Mouse (Mus musculus): Measurements from ENCODE around the gene Gm9833.
"Not testable (repeated sequence)": the region's sequence is repeated elsewhere in the genome, so short reads cannot be mapped to it uniquely, and the experiment has no call there.

The Gm9833 gene

GRCm38 (mm10) chr3:10087994-10088393 is at the start of gene Gm9833:
Gene Gm9833 (plus strand): TSS chr3:10088110.
- DNase-seq (ENCODE audit: low spot score in 2 of 2): not testable (repeated sequence)

DNA sequence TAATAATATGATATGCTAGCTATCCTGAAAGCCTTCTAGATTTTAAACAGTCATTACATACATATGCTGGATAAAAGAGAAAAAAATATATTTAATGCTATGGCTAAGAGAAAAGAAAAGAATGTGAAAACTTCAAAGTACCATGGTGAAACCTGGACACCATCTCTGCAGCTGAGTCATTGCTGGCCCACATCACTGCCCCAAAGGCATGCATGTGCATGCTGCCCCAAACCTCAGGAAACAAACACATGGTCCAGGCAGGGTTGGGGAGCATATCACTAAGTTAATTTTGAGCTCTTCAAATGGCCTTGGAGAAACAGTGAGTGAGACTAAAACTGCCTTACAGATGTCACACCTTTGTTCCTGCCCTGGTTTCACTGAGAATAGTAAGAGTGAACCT is 17.8 kb upstream of the Gm9833 start:
- no peak for DNase-seq (ENCODE audit: low spot score in 2 of 2)

GRCm38 (mm10) chr3:10075826-10076225 is 12.1 kb upstream of the Gm9833 start:
- no peak for DNase-seq (ENCODE audit: low spot score in 2 of 2)

- DNase-seq (ENCODE audit: low spot score in 2 of 2): no peak
These were observed 10.6 kb upstream of the Gm9833 start for GRCm38 (mm10) chr3:10077096-10077841.

GRCm38 (mm10) chr3:10078113-10078512 is 9.8 kb upstream of the Gm9833 start:
- no peak for DNase-seq (ENCODE audit: low spot score in 2 of 2)

DNA sequence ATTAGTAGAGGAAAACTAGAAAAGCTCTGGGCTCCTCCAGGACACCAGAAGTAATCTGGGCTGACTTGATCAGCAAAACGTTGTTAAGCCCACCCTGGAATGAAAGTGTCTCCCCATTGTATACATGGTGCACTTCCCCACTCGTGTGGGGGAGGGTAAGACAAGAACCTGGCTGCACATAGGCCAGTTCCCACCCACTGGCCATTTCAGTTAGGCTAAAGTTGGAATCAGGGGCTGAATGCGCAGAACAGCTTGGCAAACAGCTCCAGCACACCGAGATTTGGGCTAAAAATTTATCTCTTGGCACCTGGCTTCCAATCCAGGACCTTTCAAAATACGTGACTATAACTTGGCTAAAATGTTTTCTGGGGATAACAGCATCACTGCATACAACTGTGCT is 6.6 kb upstream of the Gm9833 start:
- no peak for DNase-seq (ENCODE audit: low spot score in 2 of 2)

DNA sequence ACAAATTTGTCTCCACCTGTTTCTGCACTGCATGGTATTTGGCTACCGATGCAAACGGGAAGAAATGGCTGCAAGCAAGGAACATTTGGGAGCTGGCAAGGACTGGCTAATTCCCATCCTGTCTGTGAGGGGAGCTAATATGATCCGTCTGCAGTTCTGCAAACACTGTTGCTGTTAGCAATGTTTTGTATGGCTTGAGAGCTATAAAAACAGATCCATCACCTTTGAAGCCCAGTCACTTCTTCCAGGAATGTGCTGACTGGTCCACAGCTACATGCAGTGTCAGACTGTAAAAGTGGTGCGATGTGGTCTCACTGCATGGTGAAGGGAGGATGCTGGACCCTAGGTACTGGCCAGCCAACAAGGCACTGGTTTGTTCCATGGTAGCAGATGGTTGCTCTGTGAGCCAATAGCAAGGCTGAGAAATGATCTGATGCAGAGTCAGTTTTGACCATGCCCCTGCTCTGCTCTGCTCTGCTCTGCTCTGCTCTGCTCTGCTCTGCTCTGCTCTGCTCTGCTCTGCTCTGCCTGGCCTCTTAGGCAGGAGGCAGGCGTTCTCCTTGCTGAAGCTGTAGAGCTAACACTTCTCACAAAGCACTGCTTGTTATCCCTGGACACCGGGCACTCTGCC is 5.9 kb upstream of the Gm9833 start:
- no peak for DNase-seq (ENCODE audit: low spot score in 2 of 2)

DNA sequence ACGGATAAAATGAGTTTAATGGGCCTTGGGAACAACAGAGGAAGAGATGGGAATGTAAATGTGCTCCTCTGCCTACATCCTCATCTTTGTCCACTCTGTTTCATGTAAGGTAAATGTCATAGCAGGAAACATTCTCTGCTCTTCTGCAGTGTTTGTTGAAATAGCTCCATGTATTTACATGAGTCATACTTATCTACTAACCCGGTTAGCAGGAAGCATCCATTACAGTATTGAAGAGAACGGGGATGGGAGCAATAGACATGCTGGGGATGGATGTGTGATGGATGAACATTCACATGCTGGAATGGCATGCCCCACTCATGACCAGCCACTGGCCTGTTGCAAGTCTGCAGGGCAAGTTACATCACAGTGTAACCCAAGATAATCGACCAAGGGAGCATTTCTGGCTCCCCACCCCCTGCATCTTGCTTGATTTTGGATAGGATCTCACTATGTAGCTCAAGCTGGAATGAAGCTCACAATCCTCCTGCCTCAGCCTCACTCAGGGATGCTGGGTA is 5.3 kb upstream of the Gm9833 start:
- no peak for DNase-seq (ENCODE audit: low spot score in 2 of 2)

DNA sequence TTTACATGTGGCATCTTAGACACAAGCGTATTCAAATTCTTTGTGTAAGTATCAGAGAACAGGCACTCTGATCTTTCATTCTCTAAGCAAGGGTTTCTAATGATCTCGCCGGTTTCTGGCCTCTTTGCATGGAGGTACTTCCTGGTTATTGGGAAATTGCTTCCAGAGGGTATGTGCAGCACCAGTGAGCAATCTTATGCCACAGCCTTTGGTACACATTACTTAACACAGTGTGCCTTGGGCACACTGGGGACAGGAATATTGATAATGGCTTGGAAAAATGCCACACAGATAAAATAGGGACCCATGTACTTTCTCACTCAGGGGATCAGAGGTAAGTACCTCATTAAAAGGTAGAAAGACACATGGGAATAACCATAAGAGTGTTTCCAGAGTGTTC is 3.8 kb upstream of the Gm9833 start:
- DNase-seq (ENCODE audit: low spot score in 2 of 2): no peak

- DNase-seq (ENCODE audit: low spot score in 2 of 2): no peak
These were observed 2.4 kb upstream of the Gm9833 start for GRCm38 (mm10) chr3:10085396-10086119.

GRCm38 (mm10) chr3:10087511-10087910 is 399 bp upstream of the Gm9833 start:
- DNase-seq (ENCODE audit: low spot score in 2 of 2): no peak

GRCm38 (mm10) chr3:10091616-10092140 is 3.8 kb downstream of the Gm9833 start:
- no peak for DNase-seq (ENCODE audit: low spot score in 2 of 2)

DNA sequence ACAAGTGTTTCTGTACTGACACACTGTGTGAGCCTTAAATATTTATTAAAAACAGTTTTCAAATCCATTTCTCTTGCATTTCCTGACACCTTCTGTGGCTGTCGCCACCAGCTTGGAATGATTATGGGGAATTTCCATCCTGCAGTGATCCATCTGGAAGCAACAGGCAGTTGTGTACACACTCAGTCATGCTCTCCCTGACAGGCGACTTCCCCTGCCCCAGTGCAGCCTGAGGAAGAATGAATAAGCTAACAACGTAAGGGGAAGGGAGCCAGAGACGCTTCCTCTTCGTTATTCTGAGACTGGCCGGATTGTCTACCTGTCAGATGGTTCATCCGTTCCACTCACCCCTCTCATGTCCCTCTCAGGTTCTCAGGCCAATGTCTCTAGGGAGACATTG is 4.6 kb downstream of the Gm9833 start:
- DNase-seq (ENCODE audit: low spot score in 2 of 2): no peak

DNA sequence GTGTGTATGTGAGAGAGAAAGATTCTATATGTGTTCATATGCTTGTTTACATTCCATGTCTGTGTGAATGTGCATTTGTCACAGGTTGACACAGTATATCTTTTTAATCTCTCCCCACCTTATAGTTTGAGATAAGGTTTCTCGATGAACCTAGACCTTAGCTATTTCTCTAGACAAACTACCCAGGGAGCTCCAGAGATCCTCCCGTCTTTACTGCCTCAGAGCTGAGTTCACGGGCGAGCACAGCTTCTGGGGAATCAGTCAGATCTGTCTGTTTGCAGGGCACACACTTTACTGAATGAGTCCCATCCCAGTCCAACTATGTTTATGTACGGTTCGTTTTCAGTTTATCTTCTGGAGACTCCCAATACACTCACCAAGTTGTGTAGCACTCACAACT is 5.0 kb downstream of the Gm9833 start:
- no peak for DNase-seq (ENCODE audit: low spot score in 2 of 2)

DNA sequence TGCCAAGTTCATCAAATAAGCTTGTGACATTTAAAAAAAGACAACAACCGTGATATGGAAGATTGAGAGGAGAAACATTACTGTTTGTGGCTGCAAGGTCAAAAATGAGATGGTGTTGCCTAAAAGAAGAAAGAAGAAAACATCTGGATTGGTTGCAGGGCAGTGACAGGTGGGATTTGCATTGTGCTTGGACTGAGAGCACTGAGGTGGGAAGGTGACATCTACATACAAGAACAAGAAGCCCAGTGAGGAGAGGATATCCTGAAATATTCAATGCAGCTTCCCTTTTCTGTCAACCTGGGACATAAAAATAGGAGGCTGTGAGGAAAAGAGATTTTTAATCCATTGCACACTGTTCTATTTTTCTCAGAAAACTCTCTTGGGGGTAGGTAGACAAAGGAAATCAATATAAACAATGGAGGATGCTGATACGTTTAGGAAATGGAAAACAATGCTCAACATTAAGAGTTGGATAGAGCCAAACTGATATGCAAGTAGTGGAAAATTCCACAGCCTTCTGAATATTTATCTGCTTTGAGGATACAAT is 7.2 kb downstream of the Gm9833 start:
- no peak for DNase-seq (ENCODE audit: low spot score in 2 of 2)

GRCm38 (mm10) chr3:10099756-10100155 is 11.8 kb downstream of the Gm9833 start:
- DNase-seq (ENCODE audit: low spot score in 2 of 2): no peak

- no peak for DNase-seq (ENCODE audit: low spot score in 2 of 2)
These were observed 23.7 kb downstream of the Gm9833 start for GRCm38 (mm10) chr3:10111570-10111969.

DNA sequence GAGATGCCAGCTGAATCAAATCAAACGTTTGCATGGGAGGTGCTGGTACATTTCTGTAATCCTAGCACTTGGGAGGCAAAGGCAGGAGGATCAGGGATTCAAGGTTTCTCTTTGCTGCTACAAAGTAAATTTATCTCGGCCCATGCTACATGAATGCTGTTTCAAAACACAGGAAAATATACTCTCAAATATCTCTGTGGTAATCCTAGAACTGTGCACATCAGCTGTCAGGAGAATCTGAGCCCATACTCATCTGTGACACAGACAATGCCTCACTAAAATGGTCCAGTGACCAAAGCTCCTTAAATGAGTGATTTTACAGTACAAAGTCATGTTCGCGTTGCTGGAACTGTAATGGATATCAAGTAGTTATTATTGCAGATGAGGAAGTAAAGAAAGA is 24.3 kb downstream of the Gm9833 start:
- DNase-seq (ENCODE audit: low spot score in 2 of 2): no peak

DNA sequence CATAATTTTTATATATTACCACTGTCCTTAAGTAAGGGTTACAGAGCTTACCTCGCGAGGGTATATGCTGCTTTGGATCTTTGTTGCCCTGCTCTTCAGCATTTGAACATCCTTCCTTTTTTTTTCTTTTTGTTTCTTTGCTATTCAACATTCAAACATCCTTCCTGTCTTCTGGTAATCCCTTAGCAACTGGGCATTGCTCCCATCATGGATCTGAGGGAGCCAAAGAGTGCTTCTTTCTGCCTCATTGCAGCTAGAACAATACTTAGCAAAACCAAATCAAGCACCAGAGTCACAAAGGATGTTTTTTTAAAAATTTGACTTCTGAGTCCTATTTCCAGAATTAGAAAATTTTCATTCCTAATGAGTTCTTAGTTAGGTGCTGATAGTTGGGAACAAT is 24.8 kb downstream of the Gm9833 start:
- DNase-seq (ENCODE audit: low spot score in 2 of 2): no peak

- DNase-seq (ENCODE audit: low spot score in 2 of 2): no peak
These were observed 28.6 kb downstream of the Gm9833 start for GRCm38 (mm10) chr3:10116531-10116930.

DNA sequence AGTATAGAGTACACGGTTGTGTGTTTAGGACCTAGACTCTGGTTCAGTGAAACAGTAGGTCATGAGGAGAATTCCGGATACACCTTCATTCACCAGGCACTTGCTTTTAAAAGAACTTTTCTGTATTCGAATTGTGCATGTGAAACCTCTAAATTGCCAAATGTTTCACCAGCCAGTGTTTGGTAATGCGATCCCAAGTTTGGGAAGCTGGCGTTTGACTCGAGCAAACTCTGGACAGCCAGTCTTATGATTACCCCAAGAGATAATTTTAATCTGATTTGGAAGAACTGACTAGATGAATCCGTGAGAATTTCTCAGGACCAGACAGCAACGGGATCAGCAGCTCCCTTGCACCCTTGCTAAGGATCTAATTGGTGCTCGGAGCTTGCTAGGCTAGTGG is 33.3 kb downstream of the Gm9833 start:
- no peak for DNase-seq (ENCODE audit: low spot score in 2 of 2)

Data from urinary bladder, postnatal 4 days (tissue).